14 mouse cellular contexts compared by ENCODE assay signal in genomic region chr15:62203951-62204905, GRCm38 (mm10).
A peak's percentile ranks its signal among the peaks of the same experiment; 100 is the strongest.
DNase-seq lines count a peak whose midpoint lies in the region; ATAC-seq and TF ChIP-seq lines count a peak whose summit lies in the region.
"Had no signal": no experiment of that assay in that cellular context is flagged by ENCODE, and none has a peak within 500 bp of the region (broad histone marks: within the 10 kb centered on the region; RNA-seq: fewer than 3 reads in every experiment).

No protein-coding gene starts in this region.

- TF ChIP-seq POLR2A in CH12.LX (IDR thresholded peaks at IDR 0.05; ENCODE audit: low read depth, low read length) = no peak
- TF ChIP-seq POLR2A in cerebellum, adult 2 months (IDR thresholded peaks at IDR 0.05; ENCODE audit: borderline replicate concordance, insufficient read depth, low read length) = no peak

- no peak for TF ChIP-seq RAD21 in CH12.LX (IDR thresholded peaks at IDR 0.05; ENCODE audit: low read depth, low read length)

- no peak for TF ChIP-seq CTCF in CH12.LX (conservative IDR thresholded peaks at IDR 0.05 in 1 of 2, IDR thresholded peaks at IDR 0.05 in 1 of 2; ENCODE audit: low read depth in 2 of 2, low read length in 2 of 2)
- TF ChIP-seq CTCF in cerebellum, adult 2 months (IDR thresholded peaks at IDR 0.05; ENCODE audit: borderline replicate concordance, insufficient read depth, low read depth, low read length) = no peak

- no peaks in the 10 kb centered on the region for H3K27me3 ChIP-seq in forebrain, embryonic 14.5 days (replicated peaks; ENCODE audit: control insufficient read depth, insufficient read depth, low read length)
- no peaks in the 10 kb centered on the region for H3K27me3 ChIP-seq in forebrain, embryonic 10.5 days (ENCODE audit: poor library complexity, severe bottlenecking)
- H3K27me3 ChIP-seq in CH12.LX (replicated peaks) = no peaks in the 10 kb centered on the region
- H3K27me3 ChIP-seq in liver, embryonic 16.5 days (ENCODE audit: control insufficient read depth, insufficient read depth, low read depth, low read length) = no peaks in the 10 kb centered on the region
- no peaks in the 10 kb centered on the region; the same call in 1 of the 2 replicates for H3K27me3 ChIP-seq in cerebellum, adult 2 months (ENCODE audit: control insufficient read depth, insufficient read depth, low read length)
- H3K27me3 ChIP-seq: limb, embryonic 13.5 days; midbrain, embryonic 13.5 days had no signal

- TF ChIP-seq EP300 in CH12.LX (IDR thresholded peaks at IDR 0.05; ENCODE audit: low read length) = no peak

- H3K36me3 ChIP-seq in forebrain, embryonic 14.5 days (ENCODE audit: control insufficient read depth, insufficient read depth, low read length) = no peaks in the 10 kb centered on the region
- no peaks in the 10 kb centered on the region for H3K36me3 ChIP-seq in forebrain, embryonic 10.5 days (replicated peaks)
- H3K36me3 ChIP-seq in CH12.LX (replicated peaks in 1 of 2; ENCODE audit: control insufficient read depth in 1 of 2, insufficient read depth in 1 of 2, low read length in 1 of 2) = peaks cover 79 to 99% of the 10 kb centered on the region in 2 experiments
- no peaks in the 10 kb centered on the region for H3K36me3 ChIP-seq in liver, embryonic 16.5 days (ENCODE audit: control insufficient read depth, insufficient read depth)
- H3K36me3 ChIP-seq: limb, embryonic 13.5 days; midbrain, embryonic 13.5 days had no signal

- no peaks in the 10 kb centered on the region; the same call in 1 of the 2 replicates for H3K9me3 ChIP-seq in forebrain, embryonic 14.5 days (replicated peaks; ENCODE audit: control insufficient read depth, low read length)
- H3K9me3 ChIP-seq in forebrain, embryonic 10.5 days = no peaks in the 10 kb centered on the region
- peaks cover 21% of the 10 kb centered on the region for H3K9me3 ChIP-seq in CH12.LX (replicated peaks; ENCODE audit: low read length)
- no peaks in the 10 kb centered on the region for H3K9me3 ChIP-seq in liver, embryonic 16.5 days (replicated peaks; ENCODE audit: control insufficient read depth, low read length)
- H3K9me3 ChIP-seq: limb, embryonic 13.5 days; midbrain, embryonic 13.5 days had no signal

- no peak overlapping the region for H3K4me3 ChIP-seq in forebrain, embryonic 14.5 days (ENCODE audit: low read depth, low read length)
- H3K4me3 ChIP-seq in forebrain, embryonic 10.5 days = no peak overlapping the region
- H3K4me3 ChIP-seq in CH12.LX (replicated peaks in 1 of 3; ENCODE audit: low read depth in 2 of 3, low read length in 2 of 3, poor library complexity in 1 of 3) = no peak overlapping the region
- no peak overlapping the region for H3K4me3 ChIP-seq in liver, embryonic 16.5 days (ENCODE audit: low read depth, low read length)
- no peak overlapping the region for H3K4me3 ChIP-seq in cerebellum, adult 2 months (replicated peaks; ENCODE audit: insufficient read depth, low read depth, low read length)
- H3K4me3 ChIP-seq: limb, embryonic 13.5 days; midbrain, embryonic 13.5 days had no signal

- 78% methylated on average over 18 of the region's 18 CpGs for whole genome bisulfite sequencing in forebrain, embryonic 14.5 days
- whole genome bisulfite sequencing in forebrain, embryonic 10.5 days = 83% methylated on average over 18 of the region's 18 CpGs
- 69% methylated on average over 18 of the region's 18 CpGs for WGBS in liver, embryonic 16.5 days (ENCODE audit: insufficient replicate concordance)
- 76% methylated on average over 18 of the region's 18 CpGs for WGBS in cerebellum, adult 2 months

- dilution Hi-C loops in CH12.LX (cut with MboI; ENCODE audit: extremely low pct_ligation_motif_present, extremely low pct_unique_long_range_greater_than_20kb, low sequenced_read_pairs) = no loop called here

- H3K27ac ChIP-seq in forebrain, embryonic 14.5 days (ENCODE audit: low read depth, low read length) = no peak overlapping the region
- no peak overlapping the region for H3K27ac ChIP-seq in forebrain, embryonic 10.5 days
- 0 out of 2 replicates have a peak overlapping the region, but pooled peaks have one; percentile 7 for H3K27ac ChIP-seq in CH12.LX (ENCODE audit: insufficient read depth, low read depth)
- H3K27ac ChIP-seq in liver, embryonic 16.5 days (ENCODE audit: low read length) = peak overlapping the region; percentile 59
- no peak overlapping the region for H3K27ac ChIP-seq in cerebellum, adult 2 months (ENCODE audit: insufficient read depth, low read length)
- H3K27ac ChIP-seq: limb, embryonic 13.5 days; midbrain, embryonic 13.5 days had no signal

- H3K4me1 ChIP-seq in forebrain, embryonic 14.5 days (ENCODE audit: control insufficient read depth, insufficient read depth, low read length) = no peaks in the 10 kb centered on the region
- H3K4me1 ChIP-seq in forebrain, embryonic 10.5 days = no peaks in the 10 kb centered on the region
- peaks cover 12 to 66% of the 10 kb centered on the region in 2 experiments for H3K4me1 ChIP-seq in CH12.LX (ENCODE audit: control insufficient read depth in 1 of 2, insufficient read depth in 2 of 2)
- no peaks in the 10 kb centered on the region for H3K4me1 ChIP-seq in liver, embryonic 16.5 days (ENCODE audit: control insufficient read depth, low read depth, low read length)
- peaks cover 15% of the 10 kb centered on the region for H3K4me1 ChIP-seq in cerebellum, adult 2 months (ENCODE audit: control insufficient read depth, insufficient read depth, low read length)
- H3K4me1 ChIP-seq: limb, embryonic 13.5 days; midbrain, embryonic 13.5 days had no signal

- peak; percentile 41; the same call in 1 of the 2 replicates for ATAC-seq in forebrain, embryonic 14.5 days
- peak; percentile 81 for ATAC-seq in liver, embryonic 16.5 days (ENCODE audit: low read depth)
- ATAC-seq in CD4-positive, CD25-positive, alpha-beta regulatory T cell, adult 4 months = no peak
- no peak for ATAC-seq in erythroblast, adult 5-6 weeks (replicated peaks; ENCODE audit: low FRiP score, poor library complexity, severe bottlenecking)
- ATAC-seq: midbrain, embryonic 13.5 days had no signal

- H3K9ac ChIP-seq in forebrain, embryonic 14.5 days (ENCODE audit: low read length) = no peak overlapping the region
- no peak overlapping the region for H3K9ac ChIP-seq in CH12.LX (ENCODE audit: insufficient read depth, low read depth)
- H3K9ac ChIP-seq in liver, embryonic 16.5 days (ENCODE audit: low read depth, low read length) = no peak overlapping the region
- H3K9ac ChIP-seq: limb, embryonic 13.5 days; midbrain, embryonic 13.5 days had no signal

- peak; percentile 39 for DNase-seq in forebrain, embryonic 14.5 days (ENCODE audit: low spot score)
- DNase-seq in forebrain, embryonic 10.5 days (ENCODE audit: extremely low spot score, low spot score) = no peak
- peak; percentile 42 for DNase-seq in CH12.LX (ENCODE audit: extremely low read depth)
- DNase-seq in kidney, adult 18-20 months = peak; percentile 57
- DNase-seq in cerebellum, adult 2 months = no peak
- DNase-seq: adrenal gland, adult 8-10 months; cerebellum, adult 18-20 months; right cerebral cortex, postnatal 4 days; thymus, postnatal 14 days had no signal

- H3K4me2 ChIP-seq in forebrain, embryonic 14.5 days (ENCODE audit: low read length) = no peak overlapping the region
- H3K4me2 ChIP-seq in CH12.LX (ENCODE audit: insufficient read depth, low read depth, poor library complexity, severe bottlenecking) = no peak overlapping the region
- no peak overlapping the region; the same call in 1 of the 2 replicates for H3K4me2 ChIP-seq in liver, embryonic 16.5 days (ENCODE audit: low read depth, low read length)
- H3K4me2 ChIP-seq: limb, embryonic 13.5 days; midbrain, embryonic 13.5 days had no signal

- peaks cover 37% of the 10 kb centered on the region for H3K79me2 ChIP-seq in CH12.LX (replicated peaks; ENCODE audit: control insufficient read depth, extremely low read depth, insufficient read depth, poor library complexity, severe bottlenecking)

- in situ Hi-C loops in CH12.LX (cut with MboI; ENCODE audit: low pct_ligation_motif_present, low pct_unique_long_range_greater_than_20kb, low sequenced_read_pairs) = no loop called here

TF ChIP-seq in CH12.LX, 34 proteins besides CTCF, POLR2A, EP300 and RAD21:
- peak; percentile 32; the same call in 1 of the 2 replicates for TF ChIP-seq ETS1 (conservative IDR thresholded peaks at IDR 0.05; ENCODE audit: low read depth, low read length)
- no peak for TF ChIP-seq TCF12 (IDR thresholded peaks at IDR 0.05; ENCODE audit: low read depth, low read length)
- TF ChIP-seq POLR2AphosphoS2 (IDR thresholded peaks at IDR 0.05; ENCODE audit: low read depth, low read length) = peak; percentile 20; the same call in 1 of the 2 replicates

Comparison
In these comparisons a context has a peak if more than half of its experiments do, and no peak if none do; other contexts are left out.
1. DNase-seq: peak in forebrain, embryonic 14.5 days (single experiment), CH12.LX (single experiment) and kidney, adult 18-20 months (single experiment); none in forebrain, embryonic 10.5 days (single experiment) and cerebellum, adult 2 months (0 of 2).
2. ATAC-seq: peak in forebrain, embryonic 14.5 days (single experiment) and liver, embryonic 16.5 days (single experiment); none in CD4-positive, CD25-positive, alpha-beta regulatory T cell, adult 4 months (single experiment) and erythroblast, adult 5-6 weeks (single experiment).
3. H3K27ac ChIP-seq: peak in CH12.LX (single experiment) and liver, embryonic 16.5 days (single experiment); none in forebrain, embryonic 14.5 days (single experiment), forebrain, embryonic 10.5 days (single experiment) and cerebellum, adult 2 months (single experiment).